Mouse (Mus musculus) granulocyte monocyte progenitor cell, adult 5-6 weeks (primary cell): ENCODE measurements around the gene Men1. TPM values are rescaled to one million over a fixed set of nuclear protein-coding genes. Genes with fewer than 3 reads are reported as not detected.

Source experiments
- ATAC-seq: replicated peaks from 2 replicates; pipeline ENCODE4 v1.8.0; 2016; ENCODE audit warnings: mild to moderate bottlenecking, moderate TSS enrichment, inconsistent platforms; ENCODE audit not compliant: poor library complexity, severe bottlenecking
- total RNA-seq, 2 experiments: library from RNA; stranded (forward) in 1 of 2; stranded (reverse) in 1 of 2; fragments of 200-712, 200-1000 nt in 1 of 2; fragments of >200 nt in 1 of 2; fragmentation: Nextera tagmentation in 1 of 2; gene quantifications; 2 replicates each; pipeline ENCODE4 v1.2.3; 2014 to 2017

Men1 gene
- total RNA-seq, 2 experiments from 2014 or later = 33.4 to 37.7 TPM

DNA sequence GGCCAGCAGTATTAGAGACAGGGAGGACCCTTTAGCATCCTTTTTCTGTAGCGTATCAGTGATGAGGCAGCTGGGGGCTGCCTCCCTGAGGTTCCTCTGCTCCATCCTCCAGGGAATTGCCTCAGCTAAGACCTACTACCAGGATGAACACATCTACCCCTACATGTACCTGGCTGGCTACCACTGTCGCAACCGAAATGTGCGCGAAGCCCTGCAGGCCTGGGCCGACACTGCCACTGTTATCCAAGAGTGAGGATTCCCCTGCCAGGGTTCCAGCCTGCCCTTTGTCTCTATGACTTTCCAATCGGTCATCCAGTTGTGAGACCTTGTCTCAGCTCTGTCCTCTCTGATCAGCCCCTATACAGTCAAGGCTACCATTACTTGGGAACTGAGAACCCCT, 3.4 kb downstream of the Men1 start:
- ATAC-seq = no peak

DNA sequence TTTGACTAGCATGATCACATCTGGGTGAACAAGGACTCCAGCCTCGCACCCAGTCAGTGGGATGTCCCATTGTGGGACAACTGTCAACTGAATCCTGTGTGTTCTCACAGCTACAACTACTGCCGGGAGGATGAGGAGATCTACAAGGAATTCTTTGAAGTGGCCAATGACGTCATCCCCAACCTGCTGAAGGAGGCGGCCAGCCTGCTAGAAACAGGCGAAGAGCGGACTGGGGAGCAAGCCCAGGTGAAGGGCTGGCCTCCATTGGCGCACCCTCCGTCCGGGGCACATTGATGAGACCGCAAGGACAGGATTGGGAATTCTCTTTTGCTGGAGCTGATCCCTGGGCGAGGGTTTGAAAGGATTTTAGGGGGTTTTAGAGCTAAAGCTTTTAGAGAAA, 3.9 kb downstream of the Men1 start:
- no peak for ATAC-seq

DNA sequence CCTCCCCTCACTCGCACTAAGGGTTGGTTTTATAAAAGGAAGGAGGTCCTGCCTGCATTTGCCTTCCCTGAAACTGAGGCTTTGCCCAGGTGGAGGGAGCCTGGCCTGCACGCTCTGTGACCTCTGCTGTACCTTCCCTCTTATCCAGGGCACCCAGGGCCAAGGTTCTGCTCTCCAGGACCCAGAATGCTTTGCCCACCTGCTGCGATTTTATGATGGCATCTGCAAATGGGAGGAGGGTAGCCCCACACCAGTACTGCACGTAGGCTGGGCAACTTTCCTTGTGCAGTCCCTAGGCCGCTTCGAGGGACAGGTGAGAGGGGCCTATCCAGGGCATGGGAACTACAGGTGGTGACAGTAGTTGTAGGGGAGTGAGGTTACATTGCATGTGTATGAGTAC, 4.4 kb downstream of the Men1 start:
- ATAC-seq = no peak

DNA sequence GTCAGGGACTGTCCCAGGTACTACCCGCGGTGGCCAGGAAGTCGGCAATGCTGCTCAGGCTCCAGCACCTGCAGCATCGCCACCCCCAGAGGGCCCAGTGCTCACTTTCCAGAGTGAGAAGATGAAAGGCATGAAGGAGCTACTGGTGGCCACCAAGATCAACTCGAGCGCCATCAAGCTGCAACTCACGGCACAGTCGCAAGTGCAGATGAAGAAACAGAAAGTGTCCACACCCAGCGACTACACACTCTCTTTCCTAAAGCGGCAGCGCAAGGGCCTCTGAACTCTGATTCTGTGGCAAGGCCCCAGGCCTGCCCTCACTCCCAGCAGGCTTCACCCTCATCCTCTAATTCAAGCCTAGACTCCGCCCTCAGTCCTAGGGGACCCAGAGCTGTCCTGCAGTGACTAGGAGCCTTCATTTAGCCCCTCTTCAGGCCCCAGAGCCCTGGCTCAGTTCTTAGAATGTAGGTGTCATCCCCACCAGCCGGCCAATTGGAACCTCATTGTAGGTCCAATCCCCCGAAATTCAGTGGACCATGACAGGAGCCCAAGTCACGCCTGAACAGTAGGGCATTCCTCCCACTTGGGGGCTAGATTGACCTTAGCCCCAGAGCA, 5.2 kb downstream of the Men1 start:
- ATAC-seq = peak; percentile 42

DNA sequence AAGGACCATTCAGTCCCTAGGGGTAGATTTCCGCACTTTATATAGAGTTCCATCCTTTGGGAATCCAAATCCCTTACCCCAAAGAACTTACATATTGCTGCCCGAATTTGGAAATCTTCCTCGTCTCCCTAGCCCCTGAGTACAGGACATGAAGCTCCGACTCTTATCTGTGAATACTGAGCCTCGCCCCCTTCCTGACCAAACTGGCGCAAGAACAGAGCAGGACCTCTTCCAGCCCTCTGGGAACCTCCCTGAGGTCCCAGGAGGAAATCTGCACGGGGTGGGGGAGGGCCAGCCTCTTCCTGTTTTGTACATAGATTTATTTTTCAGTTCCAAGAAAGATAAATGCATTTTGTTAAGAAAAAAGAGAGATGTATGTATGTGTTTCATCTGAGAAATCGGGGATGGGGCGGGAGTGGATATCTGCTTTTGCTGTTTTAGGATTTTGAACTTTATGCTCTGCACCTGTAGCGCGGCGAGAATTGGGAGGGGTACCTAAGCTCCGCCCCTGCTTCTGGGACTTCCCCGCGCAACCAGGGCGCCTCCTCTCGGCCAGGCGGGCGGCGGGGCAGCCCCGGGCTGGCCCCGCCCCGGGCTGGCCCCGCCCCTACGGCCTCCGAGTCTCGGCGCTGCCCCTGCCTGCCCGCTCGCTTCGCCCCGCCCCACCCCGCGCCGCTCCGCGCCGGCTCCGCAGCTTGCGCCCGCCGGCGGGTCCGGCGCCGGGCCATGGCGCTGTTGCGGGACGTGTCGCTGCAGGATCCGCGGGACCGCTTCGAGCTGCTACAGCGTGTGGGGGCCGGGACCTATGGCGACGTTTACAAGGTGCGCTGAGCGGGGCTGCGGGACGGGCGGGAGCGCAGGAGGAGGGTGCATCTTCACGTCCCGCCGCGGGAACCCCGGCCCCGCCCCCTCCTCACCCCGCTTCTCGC, 6.0 kb downstream of the Men1 start, which contains the start of gene Map4k2:
Map4k2 (plus strand) TSS at position 612 of the 929 bp plus-strand sequence.
- peak; percentile 61 for ATAC-seq

DNA sequence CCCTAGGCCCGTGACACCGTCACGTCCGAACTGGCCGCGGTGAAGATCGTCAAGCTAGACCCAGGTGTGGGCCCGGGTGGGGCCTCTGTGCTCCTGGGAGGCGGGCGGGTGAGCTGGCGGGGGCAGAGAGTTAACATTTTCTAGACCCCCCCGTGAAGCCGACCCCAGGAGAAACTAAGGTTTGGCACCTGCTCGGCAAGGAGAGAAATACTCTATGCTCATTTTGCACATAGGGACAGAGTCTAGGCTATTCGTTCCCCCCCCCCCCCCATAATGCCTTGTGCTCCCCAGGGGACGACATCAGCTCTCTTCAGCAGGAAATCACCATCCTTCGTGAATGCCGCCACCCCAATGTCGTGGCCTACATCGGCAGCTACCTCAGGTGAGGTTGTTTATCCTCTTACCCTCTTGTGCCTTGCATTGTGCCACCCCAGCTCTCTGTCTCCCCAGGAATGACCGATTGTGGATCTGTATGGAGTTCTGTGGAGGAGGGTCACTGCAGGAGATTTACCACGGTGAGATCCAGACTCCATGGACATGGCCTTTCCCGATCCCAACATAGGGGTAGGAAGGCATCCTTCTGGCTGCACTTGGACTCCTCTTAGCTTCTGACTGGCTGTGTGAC, 6.8 kb downstream of the Men1 start:
- no peak for ATAC-seq

DNA sequence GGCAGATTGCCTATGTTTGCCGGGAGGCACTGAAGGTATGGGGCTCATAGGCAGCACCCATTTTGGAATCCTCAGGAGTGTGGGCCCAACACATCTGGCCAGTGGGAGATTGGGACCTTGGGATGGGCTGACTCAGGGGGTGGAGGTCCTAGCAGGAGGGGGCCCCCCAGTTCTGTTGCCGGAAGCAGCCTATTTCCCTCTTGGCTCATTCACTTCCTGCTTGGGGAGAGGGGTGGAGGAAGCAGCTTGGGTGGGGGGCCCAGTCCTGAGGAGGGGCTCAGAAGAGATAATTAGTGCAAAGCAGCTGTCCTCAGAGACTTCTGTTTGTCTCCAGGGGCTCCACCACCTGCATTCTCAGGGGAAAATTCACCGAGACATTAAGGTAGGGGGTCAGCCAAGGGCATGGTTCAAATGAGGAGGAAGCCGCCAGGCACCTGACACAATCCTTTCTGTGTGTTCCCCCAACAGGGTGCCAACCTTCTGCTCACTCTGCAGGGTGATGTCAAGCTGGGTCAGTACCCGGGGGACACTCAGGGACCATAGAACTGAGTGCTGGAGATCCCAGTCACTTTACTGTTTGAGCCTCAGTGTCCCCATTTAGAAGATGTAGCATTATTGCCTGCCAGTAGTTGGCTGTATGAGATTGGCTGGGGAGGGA, 7.6 kb downstream of the Men1 start:
- no peak for ATAC-seq

DNA sequence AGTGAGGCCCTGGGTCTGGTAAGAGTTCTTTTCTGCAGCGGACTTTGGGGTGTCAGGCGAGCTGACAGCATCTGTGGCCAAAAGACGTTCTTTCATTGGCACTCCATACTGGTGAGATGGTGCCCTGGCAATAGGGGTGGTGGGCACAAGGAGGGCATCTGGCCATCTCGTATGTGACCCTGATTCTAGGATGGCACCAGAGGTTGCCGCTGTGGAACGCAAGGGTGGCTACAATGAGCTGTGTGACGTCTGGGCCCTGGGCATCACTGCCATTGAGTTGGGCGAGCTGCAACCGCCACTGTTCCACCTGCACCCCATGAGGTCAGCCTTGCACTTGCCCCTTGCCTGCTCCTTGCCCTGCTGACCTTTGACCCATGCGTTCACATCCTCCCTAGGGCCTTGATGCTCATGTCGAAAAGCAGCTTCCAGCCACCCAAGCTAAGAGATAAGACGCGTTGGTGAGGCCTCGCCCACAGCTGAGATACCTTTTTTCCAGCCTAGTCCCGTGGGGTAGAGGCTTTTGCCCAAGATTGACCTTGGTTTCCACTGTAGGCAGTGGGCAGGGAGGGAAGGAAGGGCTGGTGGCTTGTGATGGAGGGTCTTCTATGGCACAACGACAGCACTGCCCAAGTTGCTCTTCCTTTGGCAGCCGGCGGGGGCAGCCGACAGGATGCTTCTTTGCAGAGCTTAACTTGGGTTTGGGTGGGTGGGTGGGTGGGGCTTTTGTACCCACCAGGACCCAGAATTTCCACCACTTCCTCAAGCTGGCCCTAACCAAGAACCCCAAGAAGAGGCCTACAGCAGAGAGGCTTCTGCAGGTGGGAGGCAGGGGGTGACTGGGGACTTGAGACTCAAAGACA, 8.5 kb downstream of the Men1 start:
- no peak for ATAC-seq

DNA sequence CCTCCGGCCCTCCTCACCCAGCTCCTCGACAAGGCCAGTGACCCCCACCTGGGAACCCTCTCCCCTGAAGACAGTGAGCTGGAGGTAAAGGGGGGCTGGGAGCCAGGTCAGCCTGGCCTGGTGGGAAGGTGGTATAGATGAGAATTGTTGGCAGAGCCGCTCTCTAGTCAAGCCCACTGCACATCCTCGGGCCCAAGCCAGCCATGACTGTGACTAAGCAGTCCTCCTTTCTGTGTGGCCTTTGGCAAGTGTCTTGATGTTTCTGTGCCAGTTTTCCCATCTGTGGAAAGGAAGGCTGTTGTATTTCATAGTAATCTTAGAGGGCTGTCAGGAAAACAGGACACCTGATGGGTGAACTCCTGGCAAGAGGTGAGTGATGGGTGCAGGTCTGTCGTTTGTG, 9.2 kb downstream of the Men1 start:
- ATAC-seq = no peak

DNA sequence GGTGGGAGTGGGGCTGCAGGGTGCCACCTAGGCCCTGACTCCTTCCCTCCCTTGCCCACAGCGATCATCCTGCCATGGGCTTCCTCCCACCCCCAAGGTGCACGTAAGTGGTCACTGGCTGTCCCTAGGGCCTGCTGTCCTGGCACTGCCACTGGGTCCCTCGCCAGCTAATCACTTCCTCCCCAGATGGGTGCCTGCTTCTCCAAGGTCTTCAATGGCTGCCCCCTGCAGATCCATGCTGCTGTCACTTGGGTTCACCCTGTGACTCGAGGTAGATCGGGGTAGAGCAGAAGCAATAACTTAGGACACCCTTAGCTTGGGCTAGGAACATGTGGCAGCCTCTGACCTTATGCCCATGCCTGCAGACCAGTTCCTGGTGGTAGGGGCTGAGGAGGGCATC, 11.2 kb downstream of the Men1 start:
- ATAC-seq = no peak

DNA sequence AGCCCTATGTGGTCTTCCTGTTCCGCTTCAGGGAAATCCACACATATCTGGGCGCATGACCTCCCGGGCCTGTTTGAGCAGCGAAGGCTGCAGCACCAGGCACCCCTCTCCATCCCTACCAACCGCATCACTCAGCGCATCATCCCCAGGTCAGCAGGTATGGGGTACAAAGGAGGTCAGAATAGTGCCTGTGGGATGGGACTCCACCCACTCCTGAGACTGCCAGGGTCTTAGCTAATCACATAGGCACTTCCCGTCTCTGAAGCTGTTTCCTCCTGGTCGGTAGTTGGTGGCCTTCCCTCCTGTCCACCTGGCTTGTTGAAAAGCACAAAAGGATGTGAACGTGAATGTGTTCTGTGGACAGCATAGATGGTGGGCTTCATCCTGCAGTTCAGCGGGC, 11.9 kb downstream of the Men1 start:
- ATAC-seq = no peak

DNA sequence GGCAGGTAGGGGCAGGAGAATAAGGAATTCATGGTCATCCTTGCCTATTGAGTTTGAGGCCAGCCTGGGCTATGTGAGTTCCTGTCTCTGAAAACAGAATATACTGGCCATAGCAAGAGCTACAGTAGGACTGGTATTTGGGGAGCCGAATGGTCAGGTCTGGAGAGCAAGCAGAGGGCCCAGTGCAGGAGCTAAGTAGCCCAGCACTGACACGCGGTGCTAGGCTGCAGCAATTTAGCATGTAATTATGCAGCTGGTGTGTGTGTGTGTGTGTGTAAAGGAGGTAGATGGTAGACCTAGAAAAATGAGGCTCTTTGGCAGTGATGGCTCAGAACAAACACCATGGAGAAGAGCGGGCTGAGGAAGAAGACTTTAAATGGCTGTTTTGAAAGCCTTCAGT, 12.8 kb downstream of the Men1 start:
- ATAC-seq = no peak

DNA sequence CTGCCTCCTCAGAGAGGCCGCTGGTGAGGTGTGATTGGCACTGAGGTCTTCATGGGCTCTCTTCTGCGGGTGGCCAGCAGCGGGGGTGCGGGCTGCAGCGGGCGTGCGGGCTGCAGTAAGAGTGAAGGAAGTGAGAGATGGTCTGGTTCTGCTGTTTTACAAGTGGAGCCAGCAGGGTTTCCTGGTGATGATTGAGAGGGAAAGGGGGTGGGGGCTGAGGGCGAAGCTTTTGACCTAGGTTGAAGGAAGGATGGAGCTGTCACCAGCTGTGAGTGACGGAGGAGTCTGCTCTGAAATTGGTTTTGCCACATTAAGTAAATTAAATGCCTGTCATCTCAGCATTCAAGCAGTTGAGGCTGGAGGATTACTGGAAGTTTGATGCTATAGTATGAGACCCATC, 13.9 kb downstream of the Men1 start:
- ATAC-seq = no peak

DNA sequence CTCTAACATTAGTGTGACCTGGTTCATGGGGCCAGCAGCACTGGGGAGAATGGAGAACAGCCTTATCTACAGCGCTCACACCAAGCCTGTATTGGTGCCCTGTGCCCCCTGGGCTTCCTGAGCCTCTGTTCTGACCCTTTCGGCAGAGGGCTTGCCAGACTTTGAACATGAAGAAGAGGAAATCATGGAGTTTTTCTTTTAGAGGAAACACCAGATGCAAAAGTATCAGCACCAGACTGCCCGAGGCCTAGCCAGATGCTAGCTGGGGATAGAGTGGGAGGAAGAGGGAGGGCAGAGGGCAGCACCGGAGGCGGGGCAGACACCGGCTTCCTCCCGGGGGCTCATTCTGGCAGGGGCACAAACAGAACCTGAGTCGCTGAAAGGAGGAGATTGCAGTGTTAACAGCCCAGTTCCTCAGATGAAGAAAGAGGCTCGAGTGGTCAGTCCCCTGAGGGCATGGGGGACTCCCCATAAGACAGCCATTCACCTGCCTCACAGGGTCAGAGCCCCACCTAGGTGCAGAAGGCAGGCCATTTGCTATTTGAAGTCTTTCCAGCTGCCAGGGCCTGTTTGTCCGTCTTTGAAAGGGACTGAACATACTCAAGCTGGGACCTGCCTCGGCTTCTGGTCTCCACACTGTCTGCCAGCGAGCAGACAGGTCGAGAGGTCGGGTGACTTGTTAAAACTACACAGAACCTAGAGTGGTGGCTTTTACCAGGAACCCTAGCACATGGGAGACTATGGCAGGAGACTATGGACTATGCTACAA, 14.6 kb downstream of the Men1 start:
- peak; percentile 54 for ATAC-seq

DNA sequence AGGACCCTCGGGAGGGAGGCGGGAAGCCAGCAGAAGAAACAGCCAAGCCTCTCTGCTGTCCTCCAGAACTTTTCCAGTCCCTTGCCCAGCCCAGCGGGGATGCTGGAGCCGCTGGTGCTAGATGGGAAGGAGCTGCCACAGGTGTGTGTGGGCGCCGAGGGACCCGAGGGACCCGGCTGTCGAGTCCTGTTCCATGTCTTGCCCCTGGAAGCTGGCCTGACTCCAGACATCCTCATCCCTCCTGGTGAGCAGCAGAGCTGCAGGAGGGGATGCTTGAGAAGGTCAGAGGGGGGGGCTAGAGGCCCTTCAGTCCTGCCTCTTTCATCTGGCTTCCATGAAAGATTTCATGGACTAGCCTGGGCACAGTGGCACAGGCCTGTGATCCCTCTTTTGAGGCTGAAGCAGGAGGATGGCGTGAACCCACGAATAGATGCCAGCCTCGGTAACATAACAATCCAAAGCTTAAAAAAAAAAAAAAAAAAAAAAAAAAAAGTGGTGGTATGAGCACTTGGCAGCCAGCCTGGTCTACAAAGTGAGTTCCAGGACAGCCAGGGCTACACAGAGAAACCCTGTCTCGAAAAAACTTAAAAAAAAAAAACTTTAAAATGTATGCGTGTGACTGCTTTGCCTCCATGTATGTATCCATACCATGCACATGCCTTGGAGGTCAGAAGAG, 16.8 kb downstream of the Men1 start:
- ATAC-seq = no peak

DNA sequence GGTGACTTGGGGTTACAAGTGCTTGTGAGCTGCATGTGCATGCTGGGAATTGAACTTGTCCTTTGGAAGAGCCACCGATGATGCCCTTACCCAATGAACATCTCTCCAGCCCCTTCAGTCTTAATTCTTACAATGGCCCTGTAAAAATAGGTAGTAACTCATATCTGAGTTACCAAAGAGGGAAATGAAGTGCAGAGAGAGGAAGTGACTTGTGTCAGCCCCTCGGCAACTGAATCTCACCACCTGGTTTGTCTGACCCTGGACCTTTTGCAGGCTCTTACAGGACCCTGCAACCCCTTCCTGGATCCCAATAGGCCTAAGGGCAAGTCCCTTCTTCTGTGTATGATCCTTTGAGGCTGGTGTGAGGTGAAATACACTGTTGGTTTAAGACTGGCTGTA, 17.3 kb downstream of the Men1 start:
- peak; percentile 53 for ATAC-seq

DNA sequence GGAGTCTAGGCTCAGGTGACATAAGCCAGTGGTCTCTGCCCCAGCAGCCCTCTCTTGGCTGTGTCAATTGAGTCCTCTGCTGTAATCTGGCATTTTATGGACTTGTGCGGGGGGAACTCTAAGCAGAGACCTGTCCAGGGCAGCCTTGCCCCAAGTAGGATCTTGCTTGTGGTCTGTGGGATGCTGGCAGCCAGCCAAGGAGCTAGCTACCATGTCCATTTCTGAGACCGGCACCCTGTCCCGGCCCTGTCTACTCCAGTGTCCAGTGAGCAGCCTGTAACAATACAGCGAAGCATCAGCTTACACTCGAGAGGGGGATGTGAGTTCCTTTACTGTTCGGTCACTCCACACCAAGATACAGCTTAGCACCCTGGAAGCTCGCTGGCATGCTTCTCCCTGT, 19.3 kb downstream of the Men1 start:
- no peak for ATAC-seq

DNA sequence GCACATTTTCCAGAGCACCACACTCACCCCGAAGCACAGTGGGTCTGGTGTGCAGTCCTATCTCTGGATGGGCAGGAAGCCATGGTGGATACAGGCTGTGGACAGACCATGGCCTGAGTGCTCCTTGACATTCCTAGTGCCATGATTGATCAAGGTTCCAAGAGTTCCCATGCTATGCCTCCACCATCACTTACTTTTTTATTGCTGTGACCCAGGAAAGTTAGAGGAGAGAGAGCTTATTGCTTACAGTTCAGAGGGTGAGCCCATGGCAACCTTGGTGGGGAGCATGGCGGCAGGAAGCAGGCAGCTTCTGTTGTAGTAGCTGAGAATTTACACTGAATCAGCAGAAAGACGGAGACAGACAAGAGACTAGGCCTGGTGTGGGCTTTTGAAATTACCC, 26.5 kb downstream of the Men1 start:
- no peak for ATAC-seq

DNA sequence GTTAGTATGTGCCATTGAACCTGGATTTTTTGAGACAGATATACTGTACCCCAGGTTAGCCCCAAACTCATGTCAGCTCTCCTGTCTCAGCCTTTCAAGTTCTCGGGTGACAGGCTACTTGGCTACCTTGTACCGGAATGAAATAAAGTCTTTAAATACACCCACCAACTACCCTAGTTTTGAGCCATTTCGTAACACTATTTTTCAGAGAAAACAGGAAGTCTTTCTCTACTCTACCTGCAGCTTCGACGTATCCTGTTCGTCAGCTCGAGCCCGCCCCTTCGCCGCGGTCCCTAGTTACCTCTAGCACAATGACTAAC, 28.3 kb downstream of the Men1 start:
- ATAC-seq = no peak
